Mouse (Mus musculus) small intestine, adult 2 months (tissue): ENCODE measurements at regions not wholly inside any gene's neighbourhood (a gene's known extent, or its start where the extent isn't known, plus 50 kb on each side); places are given as distances from the start of the nearest gene placed in this dataset.

Source experiments
- CTCF ChIP-seq: fragments of 200-500 bp; IDR thresholded peaks from 2 replicates; pipeline ENCODE4 v1.5.1; 2012; ENCODE audit warnings: low read depth, mild to moderate bottlenecking, control low read depth, inconsistent platforms, low read length, moderate library complexity, mixed read lengths; ENCODE audit not compliant: insufficient replicate concordance, insufficient read length; ENCODE audit errors: extremely low read depth
- POLR2A ChIP-seq: fragments of 200-500 bp; IDR thresholded peaks from 2 replicates; pipeline ENCODE4 v1.6.1; 2012; ENCODE audit warnings: low read depth, mild to moderate bottlenecking, control low read depth, inconsistent platforms, low read length, moderate library complexity

DNA sequence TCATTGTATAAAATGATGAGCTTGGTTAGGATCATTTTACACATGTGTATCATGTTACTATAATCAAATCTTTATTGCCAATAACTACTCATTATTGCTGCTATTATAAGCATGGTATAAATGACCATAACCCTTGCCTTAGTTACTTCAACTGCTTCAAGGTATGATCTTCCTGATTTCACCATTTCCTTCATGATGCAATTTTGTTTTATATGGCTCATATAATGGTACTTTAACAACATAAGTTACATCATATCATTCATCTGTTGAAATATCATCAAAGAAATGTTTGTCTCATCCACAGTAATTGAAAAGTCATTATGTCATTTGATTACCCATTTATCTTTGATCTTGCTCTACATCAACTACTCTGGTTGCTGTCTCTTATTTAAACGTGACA is 188.3 kb upstream of the Cntn5 start:
- TF ChIP-seq CTCF: no peak
- no peak for TF ChIP-seq POLR2A
